Mouse (Mus musculus): ENCODE measurements around the gene Gm10306. TPM values are rescaled to one million over a fixed set of nuclear protein-coding genes. Genes with fewer than 3 reads are reported as not detected.

The Gm10306 gene
- polyA plus RNA-seq, 1 experiment from 2014 or later = not detected

Other genes starting within 250 kb of the Gm10306 start
- gene Caap1, start 250 bp downstream of the Gm10306 start, polyA plus RNA-seq (2015; fragmentation: Nextera tagmentation; extraction: Ambion mirVana) = 23.7 and 25.6 TPM in 2 replicates
- gene Plaa, start 46.7 kb downstream of the Gm10306 start, polyA plus RNA-seq (2015; fragmentation: Nextera tagmentation; extraction: Ambion mirVana) = 67.1 and 68.3 TPM in 2 replicates
- 45.6 and 48.7 TPM in 2 replicates for gene Ift74, start 57.9 kb downstream of the Gm10306 start, polyA plus RNA-seq (2015; fragmentation: Nextera tagmentation; extraction: Ambion mirVana)
- 1.2 and 1.3 TPM in 2 replicates for gene Lrrc19, start 93.6 kb downstream of the Gm10306 start, polyA plus RNA-seq (2015; fragmentation: Nextera tagmentation; extraction: Ambion mirVana)
- gene Tek, start 182.7 kb downstream of the Gm10306 start, polyA plus RNA-seq (2015; fragmentation: Nextera tagmentation; extraction: Ambion mirVana) = 8.0 and 9.7 TPM in 2 replicates